8 mouse cellular contexts compared by ENCODE assay signal in genomic region chr13:102664843-102665587, GRCm38 (mm10). TPM values are rescaled to one million over a fixed set of nuclear protein-coding genes. Genes with fewer than 3 reads are reported as not detected.
DNase-seq lines count a peak whose midpoint lies in the region; ATAC-seq and TF ChIP-seq lines count a peak whose summit lies in the region.

No protein-coding gene starts in this region.

- intact Hi-C loops in heart, adult 2 months (cut with DNase I): no loop called here

- H3K79me2 ChIP-seq in heart, adult 2 months (replicated peaks; ENCODE audit: control insufficient read depth, insufficient read depth, low read length): no peaks in the 10 kb centered on the region

- TF ChIP-seq CTCF in bone marrow, adult 2 months (IDR thresholded peaks at IDR 0.05; ENCODE audit: control insufficient read depth, insufficient read depth, low read length): peak; percentile 72
- peak; percentile 80 for TF ChIP-seq CTCF in heart, adult 2 months (IDR thresholded peaks at IDR 0.05)
- peak; percentile 72 for TF ChIP-seq CTCF in lung, postnatal 0 days (IDR thresholded peaks at IDR 0.05)

- H3K9me3 ChIP-seq in lung, postnatal 0 days (ENCODE audit: low read length): no peaks in the 10 kb centered on the region

- H3K4me1 ChIP-seq in bone marrow, adult 2 months (ENCODE audit: control insufficient read depth, insufficient read depth, low read length): peaks cover 10% of the 10 kb centered on the region
- peaks cover 3% of the 10 kb centered on the region for H3K4me1 ChIP-seq in heart, adult 2 months (ENCODE audit: control insufficient read depth, insufficient read depth, low read length)
- peaks cover 2% of the 10 kb centered on the region; the same call in 1 of the 2 replicates for H3K4me1 ChIP-seq in lung, postnatal 0 days (ENCODE audit: insufficient read depth, low read depth, low read length)

- no peak overlapping the region for H3K9ac ChIP-seq in heart, adult 2 months (ENCODE audit: low read depth, low read length)
- no peak overlapping the region for H3K9ac ChIP-seq in lung, postnatal 0 days (replicated peaks; ENCODE audit: low read depth)

- no peaks in the 10 kb centered on the region for H3K36me3 ChIP-seq in heart, adult 2 months (ENCODE audit: control insufficient read depth, insufficient read depth, low read length)
- no peaks in the 10 kb centered on the region for H3K36me3 ChIP-seq in lung, postnatal 0 days (ENCODE audit: insufficient read depth, low read length)

- WGBS in bone marrow, adult 2 months: 8% methylated on average over 12 of the region's 12 CpGs
- 53% methylated on average over 12 of the region's 12 CpGs for WGBS in heart, adult 2 months
- 44% methylated on average over 12 of the region's 12 CpGs for WGBS in lung, postnatal 0 days

- peak; percentile 42; the same call in 1 of the 2 replicates for TF ChIP-seq EP300 in heart, adult 2 months (IDR thresholded peaks at IDR 0.05; ENCODE audit: insufficient read depth, low read depth, low read length)
- TF ChIP-seq EP300 in lung, postnatal 0 days (IDR thresholded peaks at IDR 0.05): no peak

- no peak for ATAC-seq in cerebellum, adult (ENCODE audit: insufficient number of reproducible peaks, low FRiP score, low TSS enrichment)
- ATAC-seq in lung, postnatal 0 days: peak; percentile 56
- ATAC-seq in erythroid progenitor cell, adult 5-6 weeks (replicated peaks; ENCODE audit: low FRiP score, poor library complexity, severe bottlenecking): no peak

- DNase-seq in cerebellum, postnatal 10 days: peak; percentile 61 to 62
- DNase-seq in heart, adult 2 months: peak in 1 of 2 experiments; percentile 55
- DNase-seq in kidney, postnatal 14 days: peak; percentile 42
- peak; percentile 71 for DNase-seq in lung, postnatal 0 days (ENCODE audit: low spot score)
- peak; percentile 77 for DNase-seq in retina, postnatal 1 day

- no peaks in the 10 kb centered on the region for H3K27me3 ChIP-seq in heart, adult 2 months (ENCODE audit: control insufficient read depth, insufficient read depth, low read length)
- no peaks in the 10 kb centered on the region for H3K27me3 ChIP-seq in lung, postnatal 0 days (replicated peaks; ENCODE audit: insufficient read depth, low read length)

- peak overlapping the region; percentile 50 for H3K4me3 ChIP-seq in bone marrow, adult 2 months (replicated peaks; ENCODE audit: control insufficient read depth, low read depth, low read length)
- no peak overlapping the region for H3K4me3 ChIP-seq in heart, adult 2 months
- H3K4me3 ChIP-seq in lung, postnatal 0 days (ENCODE audit: low read depth, low read length): no peak overlapping the region

- TF ChIP-seq POLR2A in bone marrow, adult 2 months (IDR thresholded peaks at IDR 0.05; ENCODE audit: borderline replicate concordance, control insufficient read depth, low read depth, low read length): no peak
- no peak for TF ChIP-seq POLR2A in heart, adult 2 months (IDR thresholded peaks at IDR 0.05; ENCODE audit: insufficient read depth, low read depth, low read length)

- H3K4me2 ChIP-seq in lung, postnatal 0 days (replicated peaks; ENCODE audit: low read depth, low read length): peak overlapping the region; percentile 35

- H3K27ac ChIP-seq in bone marrow, adult 2 months (ENCODE audit: control insufficient read depth, insufficient read depth, low read depth, low read length, poor library complexity): peak overlapping the region; percentile 67
- no peak overlapping the region for H3K27ac ChIP-seq in heart, adult 2 months
- no peak overlapping the region for H3K27ac ChIP-seq in lung, postnatal 0 days (ENCODE audit: low read length)

RNA-seq across cellular contexts. Expression of gene Cd180, which starts 28.3 kb away (rescaled TPM):
- polyA plus RNA-seq in bone marrow, adult 2 months (2011; ENCODE audit: insufficient read depth, insufficient read length, low replicate concordance, missing spikeins): 5.5 and 9.8 TPM in 2 replicates
- 1 to 10 TPM in 1 of 2 experiments, under 1 TPM in 1; 0.32 to 1.6 TPM for total RNA-seq in heart, adult 2 months (2021)
- 0.70 and 1.3 TPM in 2 replicates for polyA plus RNA-seq in heart, adult 2 months (2012; rRNA removed)
- 0.67 and 0.96 TPM in 2 replicates for polyA plus RNA-seq in lung, postnatal 0 days (2015; fragmentation: Nextera tagmentation; extraction: Ambion mirVana)
- 23.5 and 25.9 TPM in 2 replicates for total RNA-seq in erythroid progenitor cell, adult 5-6 weeks (2015; ENCODE audit: low replicate concordance)
- 1.7 and 2.3 TPM in 2 replicates for total RNA-seq in erythroid progenitor cell, adult 5-6 weeks (2017; ENCODE audit: low replicate concordance)
